Mouse (Mus musculus) hindbrain, embryonic 16.5 days (tissue): ENCODE data around the gene Ppp1r11. TPM values are rescaled to one million over a fixed set of nuclear protein-coding genes. Genes with fewer than 3 reads are reported as not detected.

ENCODE experiments used
- ATAC-seq: fragments of 200-750 bp; cut with Nextera tagmentation; 2 replicates; pipeline ENCODE4 v1.8.0; 2017; ENCODE audit warnings: moderate TSS enrichment, moderate library complexity
- H3K27ac ChIP-seq: fragments of 300-500 bp; sonication (generic); 2 replicates; pipeline ENCODE4 v1.5.1; 2014; ENCODE audit warnings: low read depth, mild to moderate bottlenecking, control low read depth, low read length, moderate library complexity
- H3K27me3 ChIP-seq: fragments of 300-500 bp; sonication (generic); replicated peaks from 2 replicates; pipeline ENCODE4 v1.6.1; 2014; ENCODE audit warnings: low read length; ENCODE audit not compliant: control insufficient read depth, insufficient read depth
- H3K36me3 ChIP-seq: fragments of 300-500 bp; sonication (generic); 2 replicates; pipeline ENCODE4 v1.6.1; 2014; ENCODE audit warnings: mild to moderate bottlenecking, low read length, moderate library complexity, mixed read lengths; ENCODE audit not compliant: control insufficient read depth, insufficient read depth
- H3K4me1 ChIP-seq: fragments of 300-500 bp; sonication (generic); 2 replicates; pipeline ENCODE4 v1.6.1; 2014; ENCODE audit warnings: low read depth, low read length; ENCODE audit not compliant: control insufficient read depth, insufficient read depth
- H3K4me2 ChIP-seq: fragments of 300-500 bp; sonication (generic); 2 replicates; pipeline ENCODE4 v1.6.1; 2014; ENCODE audit warnings: mild to moderate bottlenecking, low read length, control low read depth, moderate library complexity
- H3K4me3 ChIP-seq: fragments of 300-500 bp; sonication (generic); 2 replicates; pipeline ENCODE4 v1.5.1; 2014; ENCODE audit warnings: mild to moderate bottlenecking, low read length, control low read depth, moderate library complexity
- H3K9ac ChIP-seq: fragments of 300-500 bp; sonication (generic); 2 replicates; pipeline ENCODE4 v1.6.1; 2014; ENCODE audit warnings: low read depth, mild to moderate bottlenecking, control low read depth, low read length, moderate library complexity
- H3K9me3 ChIP-seq: fragments of 300-500 bp; sonication (generic); 2 replicates; pipeline ENCODE4 v1.6.1; 2014; ENCODE audit warnings: mild to moderate bottlenecking, low read length, moderate library complexity; ENCODE audit not compliant: control insufficient read depth
- WGBS: fragments of 180-500 bp; shearing (Covaris S2); extraction: QIAGEN DNeasy Blood & Tissue Kit; methylation state at CpG from one replicate; pipeline ENCODE4 v1.1.7; 2014; 5-methylcytosine and 5-hydroxymethylcytosine counted together
- polyA plus RNA-seq: library from polyadenylated mRNA; unstranded; fragments of >200 nt; fragmentation: Nextera tagmentation; extraction: Ambion mirVana; gene quantifications from 2 replicates; pipeline ENCODE4 v1.2.1, GENCODE M21; 2015

The Ppp1r11 gene
- polyA plus RNA-seq, 1 experiment from 2014 or later, result 165 TPM

DNA sequence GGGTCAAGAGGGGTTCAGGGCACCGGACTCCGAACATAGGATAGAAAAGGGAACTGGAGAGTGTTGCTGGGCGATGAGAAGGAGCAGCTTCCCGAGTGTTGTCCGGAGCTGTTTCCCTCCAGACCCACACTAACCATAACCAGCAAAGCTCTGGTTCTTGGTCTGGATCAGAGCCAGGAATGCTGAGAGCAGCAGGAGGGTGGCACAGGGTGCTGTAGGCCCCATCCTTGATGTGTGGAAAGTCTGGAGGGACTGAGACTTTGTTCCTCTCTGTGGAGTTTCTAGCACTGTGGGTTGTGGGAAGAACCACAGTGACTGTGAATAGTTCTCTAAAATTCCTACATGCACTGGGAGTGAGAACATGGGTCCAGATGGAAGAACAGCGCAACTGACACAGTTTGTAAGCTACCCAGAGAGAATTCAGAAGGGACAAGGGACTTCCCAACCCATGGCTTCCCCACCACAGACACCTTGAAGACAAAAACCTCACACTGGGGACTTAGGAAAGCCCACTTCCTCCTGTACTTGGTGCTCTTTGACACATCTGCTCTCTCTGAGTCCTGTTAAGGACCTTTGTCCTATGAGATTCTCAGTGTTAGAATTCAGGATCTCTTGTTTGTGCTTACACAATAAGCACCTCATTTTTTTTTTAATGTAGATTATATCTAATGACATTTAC, 19.8 kb upstream of the Ppp1r11 start:
- Histone ChIP-seq H3K4me2 (no peak overlapping the region), H3K4me3 (no peak overlapping the region), H3K9ac (no peak overlapping the region), H3K36me3 (no peaks in the 10 kb centered on the region), H3K4me1 (no peaks in the 10 kb centered on the region), H3K27me3 (no peaks in the 10 kb centered on the region), H3K9me3 (no peaks in the 10 kb centered on the region), H3K27ac (no peak overlapping the region)
- 82% methylated on average over 6 of the region's 6 CpGs for WGBS
- no peak for ATAC-seq

DNA sequence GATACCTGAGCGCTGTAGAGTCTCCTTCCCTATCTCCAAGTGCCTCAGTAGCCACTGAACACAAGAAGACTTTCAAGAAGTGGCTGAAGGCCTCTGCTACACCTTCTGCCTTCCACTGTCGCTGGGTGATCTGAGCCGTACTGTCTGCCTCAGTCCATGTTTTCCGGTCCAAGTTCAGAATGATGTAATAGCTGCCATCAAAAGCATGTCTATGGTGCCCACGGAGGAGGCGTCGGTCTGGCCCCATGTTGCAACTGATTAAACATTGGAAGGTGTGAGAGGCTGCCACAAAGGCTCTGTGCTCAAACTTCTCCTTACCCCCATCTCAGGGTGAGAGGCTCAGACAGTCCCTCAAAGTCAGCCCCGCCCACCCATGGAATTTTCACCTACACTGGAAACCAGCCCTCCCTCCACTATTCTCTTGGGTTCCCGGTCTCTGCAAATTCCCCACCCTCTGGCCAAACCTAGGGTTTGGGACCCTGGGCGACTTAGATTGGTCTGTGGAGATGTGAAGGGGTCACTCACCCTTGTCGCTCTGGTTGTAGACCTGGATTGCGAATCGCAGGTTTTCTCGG, 18.9 kb upstream of the Ppp1r11 start:
- Histone ChIP-seq H3K9me3 (no peaks in the 10 kb centered on the region), H3K4me1 (no peaks in the 10 kb centered on the region), H3K9ac (no peak overlapping the region), H3K27me3 (no peaks in the 10 kb centered on the region), H3K36me3 (no peaks in the 10 kb centered on the region), H3K4me2 (no peak overlapping the region), H3K4me3 (no peak overlapping the region), H3K27ac (no peak overlapping the region)
- ATAC-seq, result no peak
- WGBS, result 83% methylated on average over 14 of the region's 14 CpGs

DNA sequence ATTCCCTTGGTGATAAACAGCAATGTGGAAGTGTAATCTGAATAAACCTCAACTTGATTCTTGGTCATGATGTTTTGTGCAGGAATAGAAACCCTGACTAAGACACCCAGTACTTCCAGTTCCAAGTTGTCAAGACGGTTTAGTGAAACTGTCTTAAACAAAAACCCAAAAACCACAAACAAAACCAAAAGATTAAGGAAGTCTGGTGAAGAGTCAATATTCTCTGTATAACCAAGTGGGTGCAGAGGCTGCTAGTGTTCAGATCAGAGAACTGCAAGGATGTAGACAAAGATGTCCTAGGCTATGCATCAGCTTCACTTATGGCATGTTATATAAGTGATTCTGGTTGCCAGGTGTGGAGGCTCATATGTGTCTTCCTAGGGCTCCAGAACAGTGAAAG, 15.3 kb upstream of the Ppp1r11 start:
- Histone ChIP-seq H3K4me3 (no peak overlapping the region), H3K4me2 (no peak overlapping the region), H3K27ac (no peak overlapping the region), H3K4me1 (no peaks in the 10 kb centered on the region), H3K9ac (no peak overlapping the region), H3K36me3 (no peaks in the 10 kb centered on the region; the same call in 1 of the 2 replicates), H3K27me3 (no peaks in the 10 kb centered on the region), H3K9me3 (no peaks in the 10 kb centered on the region)
- no peak for ATAC-seq
- 80% methylated on average over 1 of the region's 1 CpGs for WGBS

DNA sequence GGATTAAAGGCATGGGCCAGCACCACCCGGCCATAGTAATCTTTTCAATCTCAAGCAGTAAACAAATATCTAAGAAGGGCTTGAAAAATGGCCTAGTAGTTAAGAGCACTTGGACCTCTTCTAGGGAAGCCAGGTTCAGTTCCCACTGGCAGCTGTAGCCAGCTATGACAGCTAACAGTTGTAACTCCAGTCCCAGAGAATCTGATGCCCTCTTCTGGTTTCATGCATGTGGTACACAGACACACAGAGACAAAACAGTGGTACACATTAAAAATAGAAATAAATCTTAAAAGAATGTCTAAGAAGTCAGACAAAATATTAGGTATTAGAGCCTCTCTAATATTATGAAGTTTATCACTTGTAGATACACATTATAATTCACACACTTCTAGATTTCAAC, 9.6 kb upstream of the Ppp1r11 start:
- no peaks in the 10 kb centered on the region for H3K27me3 ChIP-seq
- no peak overlapping the region for H3K27ac ChIP-seq
- H3K4me3 ChIP-seq, result no peak overlapping the region
- no peaks in the 10 kb centered on the region for H3K9me3 ChIP-seq
- H3K9ac ChIP-seq, result no peak overlapping the region
- peaks cover 16% of the 10 kb centered on the region for H3K4me1 ChIP-seq
- no peaks in the 10 kb centered on the region; the same call in 1 of the 2 replicates for H3K36me3 ChIP-seq
- ATAC-seq, result no peak
- 62% methylated on average over 1 of the region's 1 CpGs for WGBS
- no peak overlapping the region for H3K4me2 ChIP-seq

DNA sequence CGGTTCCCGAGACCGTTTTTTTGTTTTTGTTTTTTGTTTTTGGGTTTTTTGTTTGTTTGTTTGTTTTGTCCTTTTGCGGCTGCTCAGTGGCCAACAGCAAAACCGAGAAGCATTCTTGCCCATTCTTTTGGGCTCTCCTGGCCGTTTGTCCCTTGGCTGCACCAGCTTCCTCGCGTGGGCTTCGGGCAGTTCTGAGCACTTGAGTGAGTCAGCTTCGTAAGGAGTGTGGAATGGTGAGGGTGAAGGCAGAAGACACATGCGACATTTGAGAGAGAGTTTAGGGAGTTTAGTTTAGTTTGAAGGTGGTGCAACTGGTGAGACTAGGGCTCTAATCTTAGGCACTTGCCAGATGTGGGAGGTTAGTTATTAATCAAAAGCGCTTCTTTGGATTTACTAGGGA, 7.3 kb upstream of the Ppp1r11 start:
- H3K27me3 ChIP-seq, result no peaks in the 10 kb centered on the region
- 11% methylated on average over 12 of the region's 12 CpGs for WGBS
- peak overlapping the region; percentile 55 for H3K27ac ChIP-seq
- H3K9ac ChIP-seq, result peak overlapping the region; percentile 75
- no peaks in the 10 kb centered on the region for H3K36me3 ChIP-seq
- ATAC-seq, result no peak
- H3K4me3 ChIP-seq, result peak overlapping the region; percentile 75
- H3K4me2 ChIP-seq, result peak overlapping the region; percentile 88
- H3K4me1 ChIP-seq, result peaks cover 16% of the 10 kb centered on the region
- no peaks in the 10 kb centered on the region for H3K9me3 ChIP-seq

DNA sequence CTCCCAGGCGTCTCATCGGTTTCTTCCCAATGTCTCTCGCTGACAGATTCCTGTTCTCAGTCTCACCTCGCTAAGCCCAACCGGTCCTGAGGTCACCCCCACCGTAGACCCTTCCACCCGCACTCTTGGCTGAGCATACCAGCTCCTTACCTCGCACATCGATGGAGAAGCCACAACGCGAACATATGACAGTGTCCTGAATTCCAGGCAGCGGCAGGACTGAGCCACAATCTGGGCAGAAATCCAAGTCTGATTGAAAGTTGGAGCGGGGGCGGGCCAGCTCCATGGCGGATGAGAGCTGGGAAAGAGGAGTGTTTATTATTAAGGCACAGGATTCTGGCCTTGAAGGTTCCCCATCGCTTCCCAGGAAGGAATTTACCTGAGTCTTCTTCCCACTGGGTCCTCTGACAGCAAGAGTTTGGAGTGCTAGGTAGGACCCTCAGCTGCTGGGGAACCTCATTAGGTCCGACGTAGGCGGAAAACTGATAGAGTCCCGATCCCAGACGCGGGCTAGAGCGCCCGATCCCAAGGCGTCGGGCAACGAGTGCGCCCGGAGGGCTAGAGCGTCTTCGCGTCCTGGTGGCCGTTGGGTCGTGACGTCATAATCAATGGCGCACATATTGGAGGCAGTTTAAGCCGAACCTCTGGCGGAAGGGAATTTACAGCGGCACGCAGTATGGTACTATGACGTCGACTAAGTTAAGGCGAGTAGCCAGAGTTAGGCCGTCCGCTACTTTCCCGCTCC, 6.6 kb upstream of the Ppp1r11 start, which contains the start of the genes Znrd1 and Znrd1as:
Znrd1 (minus strand) TSS at position 561 of the 745 bp plus-strand sequence.
Znrd1as (plus strand) TSS at position 594 of the 745 bp plus-strand sequence.
- H3K4me1 ChIP-seq, result peaks cover 16% of the 10 kb centered on the region
- ATAC-seq, result peak; percentile 98
- under 1% methylated on average over 46 of the region's 46 CpGs for WGBS
- H3K9me3 ChIP-seq, result no peaks in the 10 kb centered on the region
- peak within 1 kb of the TSS; percentile 75 for H3K4me3 ChIP-seq
- no peaks in the 10 kb centered on the region for H3K36me3 ChIP-seq
- peak within 1 kb of the TSS; percentile 88 for H3K4me2 ChIP-seq
- H3K27ac ChIP-seq, result peak within 1 kb of the TSS; percentile 78
- peak within 1 kb of the TSS; percentile 75 for H3K9ac ChIP-seq
- no peaks in the 10 kb centered on the region for H3K27me3 ChIP-seq

DNA sequence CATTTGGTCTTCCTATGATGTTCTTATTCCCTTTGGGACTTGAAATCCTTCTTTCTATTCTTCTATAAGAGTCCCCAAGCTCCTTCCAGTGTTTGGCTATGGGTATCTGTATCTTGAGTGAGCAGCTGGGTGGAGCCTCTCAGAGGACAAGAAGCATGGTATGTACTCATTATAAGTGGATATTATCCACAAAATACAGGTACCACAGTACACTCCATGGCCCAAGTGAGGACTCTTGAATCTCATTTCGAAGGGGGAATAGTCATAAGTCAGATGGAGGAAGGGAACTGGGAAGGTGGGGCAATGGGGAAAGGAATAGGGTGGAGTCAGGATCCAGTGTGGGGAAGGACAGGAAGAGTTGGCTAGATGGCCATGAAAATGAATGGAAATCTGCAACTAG, 1.5 kb upstream of the Ppp1r11 start:
- no peak overlapping the region for H3K4me2 ChIP-seq
- H3K27me3 ChIP-seq, result no peaks in the 10 kb centered on the region
- H3K36me3 ChIP-seq, result peaks cover 12% of the 10 kb centered on the region
- H3K9me3 ChIP-seq, result no peaks in the 10 kb centered on the region
- H3K27ac ChIP-seq, result no peak overlapping the region
- no peak for ATAC-seq
- no peak overlapping the region for H3K4me3 ChIP-seq
- peaks cover 16% of the 10 kb centered on the region for H3K4me1 ChIP-seq
- no peak overlapping the region for H3K9ac ChIP-seq
- WGBS, result 97% methylated on average over 1 of the region's 1 CpGs

DNA sequence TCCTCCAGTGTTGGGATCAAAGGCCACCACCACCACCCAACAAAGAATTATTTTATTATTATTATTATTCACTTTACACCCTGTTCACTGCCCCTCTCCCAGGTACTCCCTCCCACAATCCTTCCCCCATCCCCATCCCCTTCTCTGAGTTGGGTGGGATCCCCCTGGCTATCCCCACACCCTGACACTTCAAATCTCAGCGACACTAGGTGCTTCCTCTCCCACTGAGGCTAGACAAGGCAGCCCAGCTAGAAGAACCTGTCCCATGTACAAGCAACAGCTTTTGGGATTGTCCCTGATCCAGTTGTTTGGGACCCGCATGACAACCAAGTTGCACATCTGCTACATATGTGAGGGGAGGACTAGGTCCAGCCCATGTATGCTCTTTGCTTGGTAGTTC, 1.1 kb upstream of the Ppp1r11 start:
- no peak for ATAC-seq
- H3K4me1 ChIP-seq, result peaks cover 16% of the 10 kb centered on the region
- no peak overlapping the region for H3K4me2 ChIP-seq
- H3K4me3 ChIP-seq, result no peak overlapping the region
- 93% methylated on average over 2 of the region's 2 CpGs for WGBS
- no peak overlapping the region for H3K9ac ChIP-seq
- no peak overlapping the region for H3K27ac ChIP-seq
- peaks cover 12% of the 10 kb centered on the region for H3K36me3 ChIP-seq
- no peaks in the 10 kb centered on the region for H3K9me3 ChIP-seq
- no peaks in the 10 kb centered on the region for H3K27me3 ChIP-seq

DNA sequence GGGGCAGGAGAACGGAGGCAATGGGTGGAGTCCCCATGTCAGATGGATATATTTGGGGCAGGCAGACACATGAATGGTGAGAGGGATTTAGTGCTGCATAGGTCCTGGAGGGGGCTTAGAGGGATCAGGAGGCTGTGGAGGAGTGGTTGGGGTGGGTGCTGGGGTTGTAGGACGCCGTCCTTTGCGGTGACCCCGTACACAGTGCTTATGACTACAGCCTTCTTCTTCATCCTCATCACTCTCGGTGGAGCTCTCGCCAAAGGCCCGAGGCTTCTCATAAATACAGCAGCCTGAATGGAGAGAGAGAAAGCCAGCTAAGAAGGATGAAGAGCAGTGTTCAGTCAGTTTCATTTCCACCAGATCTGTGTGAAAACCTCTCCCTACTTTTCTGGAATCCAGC, 2.3 kb downstream of the Ppp1r11 start:
- ATAC-seq, result no peak
- Histone ChIP-seq H3K9ac (no peak overlapping the region), H3K36me3 (peaks cover 12% of the 10 kb centered on the region), H3K4me2 (no peak overlapping the region), H3K9me3 (no peaks in the 10 kb centered on the region), H3K27ac (no peak overlapping the region), H3K4me3 (no peak overlapping the region), H3K27me3 (peaks cover 11% of the 10 kb centered on the region; the same call in 1 of the 2 replicates), H3K4me1 (peaks cover 23% of the 10 kb centered on the region)
- 96% methylated on average over 8 of the region's 8 CpGs for WGBS
